Mouse (Mus musculus) cerebellum, adult 2 months (tissue): ENCODE results near the gene Tradd.

Experiments used
- CTCF ChIP-seq: fragments of 200-500 bp; IDR thresholded peaks from 2 replicates; pipeline ENCODE4 v1.5.1; 2011; ENCODE audit warnings: low read depth, mild to moderate bottlenecking, control low read depth, low read length, moderate library complexity, borderline replicate concordance; ENCODE audit not compliant: insufficient read depth
- POLR2A ChIP-seq: fragments of 200-500 bp; IDR thresholded peaks from 2 replicates; pipeline ENCODE4 v1.6.1; 2011; ENCODE audit warnings: low read length, control low read depth, borderline replicate concordance; ENCODE audit not compliant: insufficient read depth

DNA sequence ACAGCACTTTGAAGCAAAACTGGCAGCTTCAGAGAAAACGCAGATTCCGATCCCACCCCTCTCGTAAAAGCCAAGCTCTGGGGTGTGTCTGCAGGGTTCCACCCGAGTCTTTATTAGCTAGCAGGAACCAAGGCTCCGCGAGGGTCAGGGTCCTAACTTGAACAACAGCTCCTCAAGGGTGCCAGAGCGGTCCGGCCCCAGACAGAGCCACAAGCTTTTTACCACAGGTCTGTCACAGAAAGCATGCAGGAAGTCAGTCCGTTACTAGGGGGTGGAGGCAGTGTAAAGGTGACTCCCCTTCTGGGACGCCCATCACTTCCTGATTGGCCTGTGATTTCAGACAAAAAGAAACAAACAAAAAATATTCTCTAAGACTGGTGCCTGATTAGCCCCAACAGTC lies 719 bp upstream of the Tradd start:
- TF ChIP-seq POLR2A (no peak), CTCF (no peak)
